Mouse (Mus musculus) urinary bladder, postnatal 10 days (tissue): ENCODE measurements around the gene Gm10487.
"Not testable (repeated sequence)": the region's sequence is repeated elsewhere in the genome, so short reads cannot be mapped to it uniquely, and the experiment has no call there.

ENCODE experiments used
- DNase-seq: peaks from one replicate; pipeline ENCODE4 v3.0.0; 2022; ENCODE audit warnings: low spot score

The Gm10487 gene

GRCm38 (mm10) chrX:30843369-30843768 is at the start of gene Gm10487:
Gm10487 (minus strand) TSS chrX:30843469.
- DNase-seq = not testable (repeated sequence)
